Mouse (Mus musculus) adrenal gland, adult 18-20 months (tissue): Measurements from ENCODE around the gene Atp6v0b. TPM values are rescaled to one million over a fixed set of nuclear protein-coding genes. Genes with fewer than 3 reads are reported as not detected.

ENCODE experiments used
- DNase-seq, 2 experiments: peaks; one replicate each; pipeline ENCODE4 v3.0.0; 2021 to 2022; ENCODE audit warnings: low spot score in 2 of 2
- long read RNA-seq, 2 experiments: library from polyadenylated mRNA; stranded (forward); transcript quantifications; one replicate each; pipeline ENCODE4 v2.0.0; 2021
- total RNA-seq, 2 experiments: library from RNA; stranded (reverse); gene quantifications; 1 replicate in 1 of 2; 2 replicates in 1 of 2; pipeline ENCODE4 v1.2.3; 2021

Atp6v0b gene
- 100 to 1,000 TPM; 222 to 245 TPM for total RNA-seq
- long read RNA-seq, experiment 1, transcript Atp6v0b-201 (8 exons, 1,000 nt) = major isoform, 75 of 126 reads
- long read RNA-seq, experiment 1, partial matches to known transcripts = 31 of 126 reads
- long read RNA-seq, experiment 1, other reads (novel, unspliced or antisense) = 17 of 126 reads
- long read RNA-seq, experiment 2, transcript Atp6v0b-201 (8 exons, 1,000 nt) = major isoform, 245 of 331 reads
- long read RNA-seq, experiment 2, partial matches to known transcripts = 58 of 331 reads
- long read RNA-seq, experiment 2, other reads (novel, unspliced or antisense) = 27 of 331 reads

DNA sequence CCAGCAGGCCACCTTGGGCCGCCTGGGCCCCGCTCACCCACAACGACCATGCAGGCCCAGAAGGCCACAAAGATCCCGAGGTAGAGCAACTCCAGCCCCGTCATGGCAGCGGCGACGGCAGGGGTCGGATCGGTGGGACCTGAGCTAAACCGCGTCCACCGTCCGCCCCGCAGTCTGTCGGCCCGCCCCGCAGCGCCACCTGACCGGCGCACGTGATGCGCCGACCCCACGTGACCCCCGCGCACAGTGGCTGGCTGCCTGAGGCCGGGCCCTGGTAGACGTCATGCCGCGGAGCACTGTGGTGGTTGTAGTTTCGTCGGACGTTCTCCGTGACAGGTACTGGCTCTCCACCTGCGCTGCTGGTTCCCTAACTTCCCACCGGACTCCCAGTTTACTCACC, at the start of gene Atp6v0b:
Atp6v0b (minus strand) TSS at position 201 of the 400 bp plus-strand sequence.
- DNase-seq = peak; percentile 93 to 95

- DNase-seq = no peak
Observed at GRCm38 (mm10) chr4:117934081-117934480, 46.9 kb upstream of the Atp6v0b start.

- DNase-seq = no peak
Observed at GRCm38 (mm10) chr4:117933248-117933647, 46.1 kb upstream of the Atp6v0b start.

GRCm38 (mm10) chr4:117929391-117929881, 42.3 kb upstream of the Atp6v0b start, which contains the start of gene Artn:
Artn (minus strand) TSS chr4:117929763.
- DNase-seq = no peak

- DNase-seq = peak; percentile 50 to 56
Observed at GRCm38 (mm10) chr4:117928699-117929241, 41.6 kb upstream of the Atp6v0b start.

GRCm38 (mm10) chr4:117928234-117928633, 41.1 kb upstream of the Atp6v0b start:
- DNase-seq = no peak

DNA sequence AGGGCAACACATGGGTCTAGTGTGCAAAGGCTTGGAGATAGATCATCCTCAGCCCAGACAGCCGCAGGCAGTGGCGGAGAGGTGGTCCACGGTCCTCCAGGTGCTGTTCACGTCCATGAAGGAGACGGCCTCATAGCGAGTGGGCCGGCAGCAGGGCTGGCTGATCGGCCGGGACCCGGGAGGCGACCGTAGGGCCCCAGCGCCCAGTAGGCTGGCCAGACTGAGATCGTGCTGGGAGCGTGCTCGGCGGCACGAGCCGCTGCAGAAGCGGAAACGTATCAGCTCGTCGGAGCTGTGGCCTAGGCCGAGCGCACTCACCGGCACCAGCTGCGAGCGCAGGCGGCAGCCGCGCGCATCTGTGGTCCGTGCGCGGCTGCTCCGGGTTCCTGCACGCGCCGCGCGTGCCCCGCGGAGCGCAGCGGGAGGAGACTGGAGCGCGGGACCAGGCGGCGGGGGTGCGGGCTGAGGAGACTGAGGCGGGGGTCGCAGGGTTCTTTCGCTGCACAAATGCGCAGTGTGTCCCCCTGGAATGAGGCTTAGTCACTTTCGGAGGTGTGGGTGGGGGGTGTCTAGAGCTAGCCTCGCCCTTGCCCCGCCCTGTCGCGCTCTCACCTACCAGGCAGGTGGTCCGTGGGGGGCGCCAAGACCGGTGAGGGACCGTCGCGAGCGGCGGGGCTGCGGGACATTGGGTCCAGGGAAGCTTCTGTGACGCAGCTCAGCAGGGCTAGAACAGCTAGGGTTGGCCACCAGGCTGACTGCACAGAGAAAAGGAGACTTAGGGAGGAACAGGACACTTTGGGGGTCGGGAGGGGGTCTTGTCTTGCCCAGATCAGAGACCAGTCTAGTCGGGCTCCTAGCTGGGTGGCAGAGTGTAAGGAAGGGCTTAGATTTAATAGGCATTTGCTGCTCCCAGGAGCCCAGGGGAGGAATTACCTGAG, 39.7 kb upstream of the Atp6v0b start:
- no peak for DNase-seq

DNA sequence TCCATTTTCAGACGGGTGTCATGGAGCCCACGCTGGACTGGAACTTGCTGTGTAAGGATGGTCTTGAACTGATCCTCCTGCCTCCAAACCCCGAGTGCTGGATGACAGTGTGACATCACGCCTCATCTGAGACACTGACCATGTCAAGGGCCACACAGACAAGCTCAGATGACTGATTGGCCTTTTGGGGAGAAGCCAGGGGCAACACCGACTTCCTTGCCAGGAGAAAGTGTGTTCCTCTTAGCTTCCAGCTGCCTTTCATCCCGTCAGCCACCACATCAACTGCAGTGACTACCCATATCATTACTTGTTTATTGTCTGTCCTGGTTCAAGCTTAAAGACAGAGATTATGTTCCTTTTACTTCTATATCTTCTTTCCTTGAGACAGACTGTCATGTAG, 37.8 kb upstream of the Atp6v0b start:
- no peak for DNase-seq

DNA sequence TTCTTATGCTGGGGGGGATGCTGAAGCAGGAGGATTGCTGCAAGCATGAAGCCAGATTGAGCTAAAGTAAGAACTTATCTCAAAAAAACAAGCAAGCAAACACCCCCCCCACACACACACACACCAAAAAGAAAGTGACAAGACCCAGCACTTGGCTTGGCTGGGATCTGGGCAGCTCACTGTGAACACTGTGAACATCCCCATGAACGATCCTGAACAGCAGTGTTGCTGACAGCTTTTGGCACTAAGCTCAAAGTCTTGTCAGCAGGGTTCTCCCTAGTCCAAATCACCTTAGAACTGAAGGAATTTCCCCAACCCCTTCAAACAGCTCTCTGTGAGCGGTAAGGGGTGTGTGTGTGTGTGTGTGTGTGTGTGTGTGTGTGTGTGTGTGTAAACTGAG, 36.3 kb upstream of the Atp6v0b start:
- DNase-seq = no peak

- DNase-seq = no peak
Observed at GRCm38 (mm10) chr4:117921358-117921757, 34.2 kb upstream of the Atp6v0b start.

GRCm38 (mm10) chr4:117918762-117919161, 31.6 kb upstream of the Atp6v0b start:
- DNase-seq = no peak

DNA sequence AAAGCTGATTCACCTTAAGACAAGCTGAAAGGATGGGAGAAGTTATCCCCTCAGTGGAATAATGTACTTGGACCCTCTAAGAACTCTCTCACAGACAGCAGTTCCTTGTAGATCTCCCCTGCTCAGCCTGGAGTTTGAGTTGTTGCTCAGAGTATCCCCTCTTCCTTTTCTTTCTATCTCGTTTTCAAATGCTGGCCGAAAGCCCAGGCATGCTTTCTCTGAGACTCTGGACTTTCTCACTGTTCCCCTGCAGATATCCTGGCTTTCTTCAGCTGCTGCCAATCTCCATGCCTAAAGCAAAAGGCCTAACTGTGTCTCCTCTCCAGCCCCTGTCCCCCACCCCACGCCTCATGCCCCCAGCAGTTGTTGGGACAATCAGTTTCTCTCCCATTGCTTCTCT, 31.1 kb upstream of the Atp6v0b start:
- DNase-seq = no peak

- DNase-seq = no peak
Observed at GRCm38 (mm10) chr4:117917847-117918246, 30.7 kb upstream of the Atp6v0b start.

DNA sequence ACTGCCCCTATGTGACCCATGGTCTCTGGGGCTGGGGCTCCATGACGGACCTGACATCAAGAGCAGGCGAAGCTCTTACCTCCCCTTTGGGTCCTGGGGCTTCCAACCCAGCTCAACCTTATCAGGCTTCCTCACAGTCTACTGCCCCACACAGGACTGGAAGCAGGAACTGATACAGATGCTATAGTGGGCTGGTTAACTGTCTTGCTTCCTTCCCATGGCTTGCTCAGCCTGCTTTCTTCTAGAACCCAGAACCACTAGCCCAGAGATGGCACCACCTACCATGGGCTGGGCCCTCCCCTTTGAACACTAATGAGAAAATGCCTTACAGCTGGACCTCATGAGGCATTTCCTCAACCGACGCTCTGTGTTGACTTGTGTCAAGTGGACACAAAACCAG, 30.3 kb upstream of the Atp6v0b start:
- no peak for DNase-seq

DNA sequence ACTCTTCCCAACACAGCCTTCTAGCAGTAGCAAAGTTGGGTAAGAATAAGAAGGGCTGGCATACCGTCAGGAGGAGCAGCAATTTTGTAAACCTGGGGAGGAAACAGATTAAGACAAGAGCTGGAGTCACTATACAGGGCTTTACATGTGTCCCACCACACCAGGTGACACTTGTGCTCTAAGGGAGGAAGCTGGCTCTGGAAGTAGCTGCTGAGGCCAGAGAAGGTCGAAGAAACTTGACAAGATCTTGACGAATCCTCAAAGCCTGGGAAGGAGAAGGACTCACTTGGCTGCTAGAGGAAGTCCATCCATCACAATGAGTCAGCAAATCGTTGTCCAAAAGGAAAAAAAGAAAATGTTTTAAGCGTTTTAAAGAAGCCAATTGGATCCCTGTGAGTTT, 29.3 kb upstream of the Atp6v0b start:
- no peak for DNase-seq

GRCm38 (mm10) chr4:117915489-117916105, 28.5 kb upstream of the Atp6v0b start:
- no peak for DNase-seq

DNA sequence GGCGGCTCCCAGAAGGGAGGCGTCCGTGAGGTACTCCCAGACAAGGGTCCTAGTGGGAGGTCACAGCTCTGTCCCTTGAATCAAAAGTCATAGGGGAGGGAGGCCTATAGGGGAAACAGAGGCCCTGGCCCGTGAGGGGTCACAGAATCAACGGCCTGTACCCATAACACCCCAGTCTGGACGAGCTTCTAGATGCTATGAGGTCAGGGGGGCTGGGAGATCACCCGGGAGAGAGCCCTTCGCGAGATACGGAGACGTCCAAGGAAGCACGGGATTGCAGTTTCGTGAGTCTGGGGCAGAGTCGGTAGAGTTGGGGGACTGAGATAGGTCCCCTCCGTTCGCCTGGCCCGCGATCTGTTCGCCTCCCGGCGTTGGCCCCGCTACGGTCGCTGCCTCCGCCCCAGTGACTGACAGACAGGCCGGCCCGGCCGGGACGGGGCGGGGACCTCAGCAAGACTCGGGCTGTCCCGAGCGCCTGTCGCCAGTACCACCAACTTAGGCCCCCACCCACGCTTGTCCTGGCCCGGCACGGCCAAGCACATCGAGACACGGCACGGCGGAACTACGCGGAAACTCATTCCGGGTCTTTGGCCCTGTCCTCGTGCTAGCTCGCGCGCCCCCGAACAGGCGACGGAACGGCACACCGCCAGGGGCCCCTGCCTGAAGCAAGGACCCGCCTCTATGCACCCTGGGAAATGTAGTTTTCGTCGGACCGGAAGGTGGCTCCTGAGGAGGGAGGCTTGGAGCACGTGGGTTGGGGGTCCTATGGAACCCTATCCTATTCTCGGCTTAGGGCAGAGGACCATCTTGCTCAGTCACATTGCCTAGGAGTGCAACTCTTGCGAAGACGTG, 27.7 kb upstream of the Atp6v0b start, which contains the start of gene Ipo13:
Ipo13 (minus strand) TSS at position 409 of the 852 bp plus-strand sequence.
- DNase-seq = peak; percentile 85 to 89

GRCm38 (mm10) chr4:117914031-117914430, 26.9 kb upstream of the Atp6v0b start:
- DNase-seq = no peak

DNA sequence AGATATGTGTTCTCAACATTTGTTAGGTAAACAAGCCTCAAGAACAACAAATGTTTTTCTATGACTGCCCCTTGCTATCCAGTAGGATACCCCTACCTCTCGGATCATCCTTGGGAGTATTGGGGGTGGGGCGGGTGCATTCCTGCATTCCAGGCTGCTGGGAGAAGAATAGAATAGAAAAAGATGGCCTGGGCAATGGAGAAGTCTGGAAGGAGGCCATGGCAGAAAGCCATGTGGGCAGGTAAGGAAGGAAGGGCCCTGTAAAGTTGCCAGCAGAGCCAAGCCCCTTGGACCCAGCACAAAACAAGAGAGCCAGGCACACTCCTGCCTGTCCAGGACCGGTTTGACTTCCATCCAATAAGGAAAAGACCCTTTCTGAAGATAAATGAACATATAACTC, 26.3 kb upstream of the Atp6v0b start:
- no peak for DNase-seq

- DNase-seq = no peak
Observed at GRCm38 (mm10) chr4:117912685-117913273, 25.6 kb upstream of the Atp6v0b start.
